Mouse (Mus musculus) midbrain, embryonic 16.5 days (tissue): ENCODE results near the gene Olfr894. TPM values are rescaled to one million over a fixed set of nuclear protein-coding genes. Genes with fewer than 3 reads are reported as not detected.
"Not testable (repeated sequence)": the region's sequence is repeated elsewhere in the genome, so short reads cannot be mapped to it uniquely, and the experiment has no call there.

ENCODE experiments used
- ATAC-seq: fragments of 200-750 bp; cut with Nextera tagmentation; 2 replicates; pipeline ENCODE4 v1.8.0; 2017; ENCODE audit warnings: moderate TSS enrichment
- H3K27ac ChIP-seq: fragments of 300-500 bp; sonication (generic); 2 replicates; pipeline ENCODE4 v1.5.1; 2014; ENCODE audit warnings: mild to moderate bottlenecking, low read length, mixed read lengths
- H3K27me3 ChIP-seq: fragments of 300-500 bp; sonication (generic); 2 replicates; pipeline ENCODE4 v1.6.1; 2014; ENCODE audit warnings: low read depth, low read length, mixed read lengths; ENCODE audit not compliant: control insufficient read depth, insufficient read depth
- H3K36me3 ChIP-seq: fragments of 300-500 bp; sonication (generic); 2 replicates; pipeline ENCODE4 v1.6.1; 2014; ENCODE audit warnings: mild to moderate bottlenecking, low read length, moderate library complexity, mixed read lengths; ENCODE audit not compliant: control insufficient read depth, insufficient read depth
- H3K4me1 ChIP-seq: fragments of 300-500 bp; sonication (generic); 2 replicates; pipeline ENCODE4 v1.6.1; 2014; ENCODE audit warnings: mild to moderate bottlenecking, low read length, mixed read lengths; ENCODE audit not compliant: control insufficient read depth, insufficient read depth
- H3K4me2 ChIP-seq: fragments of 300-500 bp; sonication (generic); 2 replicates; pipeline ENCODE4 v1.6.1; 2014; ENCODE audit warnings: mild to moderate bottlenecking, low read length, mixed read lengths
- H3K4me3 ChIP-seq: fragments of 300-500 bp; sonication (generic); 2 replicates; pipeline ENCODE4 v1.5.1; 2014; ENCODE audit warnings: low read depth, mild to moderate bottlenecking, low read length, moderate library complexity, mixed read lengths
- H3K9ac ChIP-seq: fragments of 300-500 bp; sonication (generic); 2 replicates; pipeline ENCODE4 v1.6.1; 2014; ENCODE audit warnings: low read depth, low read length, mixed read lengths
- H3K9me3 ChIP-seq: fragments of 300-500 bp; sonication (generic); replicated peaks from 2 replicates; pipeline ENCODE4 v1.6.1; 2014; ENCODE audit warnings: mild to moderate bottlenecking, low read length, mixed read lengths; ENCODE audit not compliant: control insufficient read depth, poor library complexity, severe bottlenecking
- WGBS: fragments of 180-500 bp; shearing (Covaris S2); extraction: QIAGEN DNeasy Blood & Tissue Kit; methylation state at CpG from one replicate; pipeline ENCODE4 v1.1.7; 2014; 5-methylcytosine and 5-hydroxymethylcytosine counted together
- polyA plus RNA-seq: library from polyadenylated mRNA; unstranded; fragments of >200 nt; fragmentation: Nextera tagmentation; extraction: Ambion mirVana; gene quantifications from 2 replicates; pipeline ENCODE4 v1.2.1, GENCODE M21; 2015

Gene Olfr894
- polyA plus RNA-seq = not detected in 2 replicates

GRCm38 (mm10) chr9:38217755-38218154 lies at the start of gene Olfr894:
Gene Olfr894, plus strand, starts transcription at chr9:38218055.
- Histone ChIP-seq H3K9me3 (no peaks in the 10 kb centered on the region), H3K27me3 (no peaks in the 10 kb centered on the region), H3K27ac (no peak within 1 kb of the TSS), H3K4me1 (no peaks in the 10 kb centered on the region), H3K9ac (no peak within 1 kb of the TSS), H3K4me2 (no peak within 1 kb of the TSS), H3K4me3 (no peak within 1 kb of the TSS), H3K36me3 (no peaks in the 10 kb centered on the region)
- no peak for ATAC-seq

GRCm38 (mm10) chr9:38168341-38168740 lies 49.5 kb upstream of the Olfr894 start:
- H3K4me2 ChIP-seq, H3K4me1 ChIP-seq, H3K4me3 ChIP-seq, H3K27ac ChIP-seq, ATAC-seq, H3K27me3 ChIP-seq, H3K9me3 ChIP-seq, H3K9ac ChIP-seq, H3K36me3 ChIP-seq: not testable (repeated sequence)
- 48% methylated on average over 2 of the region's 2 CpGs for WGBS

- 85% methylated on average over 1 of the region's 1 CpGs for WGBS
Observed at GRCm38 (mm10) chr9:38180721-38181120, 37.1 kb upstream of the Olfr894 start, which contains the start of gene Olfr891. Gene Olfr891, minus strand, starts transcription at chr9:38180821.

GRCm38 (mm10) chr9:38208065-38208464 lies 9.8 kb upstream of the Olfr894 start, which contains the start of gene Olfr893:
Gene Olfr893, plus strand, starts transcription at chr9:38208365.
- ATAC-seq = no peak
- WGBS = 72% methylated on average over 3 of the region's 3 CpGs
- no peaks in the 10 kb centered on the region for H3K9me3 ChIP-seq
- H3K4me1 ChIP-seq = no peaks in the 10 kb centered on the region
- H3K27me3 ChIP-seq = no peaks in the 10 kb centered on the region
- H3K36me3 ChIP-seq = no peaks in the 10 kb centered on the region
- no peak within 1 kb of the TSS for H3K4me3 ChIP-seq
- no peak within 1 kb of the TSS for H3K9ac ChIP-seq
- H3K4me2 ChIP-seq = no peak within 1 kb of the TSS
- no peak within 1 kb of the TSS for H3K27ac ChIP-seq

More at GRCm38 (mm10) chr9:38180721-38181120, 37.1 kb upstream of the Olfr894 start, which contains the start of gene Olfr891:
- Histone ChIP-seq H3K27me3 (no peaks in the 10 kb centered on the region), H3K9ac (no peak within 1 kb of the TSS), H3K36me3 (no peaks in the 10 kb centered on the region), H3K4me1 (no peaks in the 10 kb centered on the region), H3K27ac (no peak within 1 kb of the TSS), H3K4me2 (no peak within 1 kb of the TSS), H3K4me3 (no peak within 1 kb of the TSS), H3K9me3 (0 out of 2 replicates have a peak, but pooled peaks cover 2% of the 10 kb centered on the region)
- ATAC-seq = no peak

GRCm38 (mm10) chr9:38252474-38252873 lies 34.6 kb downstream of the Olfr894 start, which contains the start of gene Olfr143:
Gene Olfr143, plus strand, starts transcription at chr9:38252774.
- no peak within 1 kb of the TSS for H3K4me2 ChIP-seq
- H3K36me3 ChIP-seq = no peaks in the 10 kb centered on the region
- no peak within 1 kb of the TSS for H3K9ac ChIP-seq
- H3K4me3 ChIP-seq = no peak within 1 kb of the TSS
- no peaks in the 10 kb centered on the region for H3K9me3 ChIP-seq
- no peak for ATAC-seq
- no peaks in the 10 kb centered on the region for H3K27me3 ChIP-seq
- no peak within 1 kb of the TSS for H3K27ac ChIP-seq
- no peaks in the 10 kb centered on the region for H3K4me1 ChIP-seq

GRCm38 (mm10) chr9:38267551-38267950 lies 49.7 kb downstream of the Olfr894 start, which contains the start of gene Olfr895:
Gene Olfr895, plus strand, starts transcription at chr9:38267851.
- H3K4me1 ChIP-seq = no peaks in the 10 kb centered on the region
- no peak within 1 kb of the TSS for H3K27ac ChIP-seq
- H3K9ac ChIP-seq = no peak within 1 kb of the TSS
- no peaks in the 10 kb centered on the region for H3K27me3 ChIP-seq
- H3K9me3 ChIP-seq = no peaks in the 10 kb centered on the region
- ATAC-seq = no peak
- H3K36me3 ChIP-seq = no peaks in the 10 kb centered on the region
- H3K4me2 ChIP-seq = no peak within 1 kb of the TSS
- no peak within 1 kb of the TSS for H3K4me3 ChIP-seq

Other genes starting within 250 kb of the Olfr894 start
- not detected in 2 replicates for gene Olfr881, start 226.2 kb upstream of the Olfr894 start, polyA plus RNA-seq
- gene Olfr883, start 192.2 kb upstream of the Olfr894 start, polyA plus RNA-seq = not detected in 2 replicates
- gene Olfr884, start 171.5 kb upstream of the Olfr894 start, polyA plus RNA-seq = not detected in 2 replicates
- gene Olfr885, start 156.7 kb upstream of the Olfr894 start, polyA plus RNA-seq = not detected in 2 replicates
- gene Olfr887, start 134.0 kb upstream of the Olfr894 start, polyA plus RNA-seq = not detected in 2 replicates
- gene Olfr888, start 109.9 kb upstream of the Olfr894 start, polyA plus RNA-seq = not detected in 2 replicates
- 0.03 and 0.07 TPM in 2 replicates for gene Olfr889, start 102.9 kb upstream of the Olfr894 start, polyA plus RNA-seq
- not detected in 2 replicates for gene Olfr890, start 75.5 kb upstream of the Olfr894 start, polyA plus RNA-seq
- gene Olfr891, start 37.2 kb upstream of the Olfr894 start, polyA plus RNA-seq = not detected in 2 replicates
- not detected in 2 replicates for gene Olfr893, start 9.7 kb upstream of the Olfr894 start, polyA plus RNA-seq
- gene Olfr143, start 34.7 kb downstream of the Olfr894 start, polyA plus RNA-seq = not detected in 2 replicates
- not detected in 2 replicates for gene Olfr895, start 49.8 kb downstream of the Olfr894 start, polyA plus RNA-seq
- gene Olfr896-ps1, start 73.1 kb downstream of the Olfr894 start, polyA plus RNA-seq = not detected in 2 replicates
- not detected in 2 replicates for gene Olfr25, start 111.0 kb downstream of the Olfr894 start, polyA plus RNA-seq
- not detected in 2 replicates for gene Olfr898, start 130.4 kb downstream of the Olfr894 start, polyA plus RNA-seq
- gene Olfr250, start 148.8 kb downstream of the Olfr894 start, polyA plus RNA-seq = not detected in 2 replicates
- not detected in 2 replicates for gene Olfr251, start 159.0 kb downstream of the Olfr894 start, polyA plus RNA-seq
- gene Olfr147, start 183.6 kb downstream of the Olfr894 start, polyA plus RNA-seq = not detected in 2 replicates
- gene Olfr901, start 211.4 kb downstream of the Olfr894 start, polyA plus RNA-seq = not detected in 2 replicates
- not detected in 2 replicates for gene Olfr902, start 229.6 kb downstream of the Olfr894 start, polyA plus RNA-seq
- not detected in 2 replicates for gene Olfr904, start 245.1 kb downstream of the Olfr894 start, polyA plus RNA-seq